Mouse (Mus musculus): Measurements from ENCODE around the gene Sorbs2. TPM values are rescaled to one million over a fixed set of nuclear protein-coding genes. Genes with fewer than 3 reads are reported as not detected.

Sorbs2 gene
- polyA plus RNA-seq, 1 experiment: 14.3 TPM

DNA sequence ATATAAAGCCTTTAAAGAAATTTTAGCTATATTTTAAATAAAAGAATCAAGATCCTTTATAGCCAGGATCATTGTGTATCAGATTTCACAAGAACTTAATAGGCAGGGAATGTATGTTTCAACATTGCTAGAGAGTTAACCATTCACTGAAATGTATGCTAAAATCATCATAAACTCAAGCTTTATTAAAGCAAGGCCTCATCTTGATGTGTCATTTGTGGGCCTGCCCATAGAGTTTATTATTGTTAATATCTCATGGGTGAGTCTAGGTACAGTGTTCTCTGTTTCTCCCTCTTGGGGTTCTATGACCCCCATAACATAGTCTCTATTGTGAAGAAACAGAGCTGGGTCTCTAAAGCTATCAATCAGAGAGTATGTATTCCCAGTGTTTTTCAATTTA lies 236.2 kb downstream of the Sorbs2 start:
- TF ChIP-seq MYOD1 (IDR thresholded peaks at IDR 0.05; ENCODE audit: control insufficient read depth in 1 of 3, insufficient read length in 2 of 3, low read depth in 2 of 3) (no peak), CEBPB (IDR thresholded peaks at IDR 0.05; ENCODE audit: insufficient read depth, poor library complexity, severe bottlenecking) (no peak), TCF3 (IDR thresholded peaks at IDR 0.05; ENCODE audit: insufficient read length, low read depth) (no peak), POLR2A (IDR thresholded peaks at IDR 0.05; ENCODE audit: insufficient read length, low read depth) (no peak), SRF (IDR thresholded peaks at IDR 0.05; ENCODE audit: control insufficient read depth, insufficient read length, low read depth) (no peak), USF1 (IDR thresholded peaks at IDR 0.05; ENCODE audit: low read depth) (no peak), MAX (IDR thresholded peaks at IDR 0.05; ENCODE audit: low read depth) (no peak), TCF12 (IDR thresholded peaks at IDR 0.05; ENCODE audit: insufficient read depth, poor library complexity, severe bottlenecking) (no peak), REST (IDR thresholded peaks at IDR 0.05; ENCODE audit: insufficient read depth, insufficient read length) (no peak), MYOG (IDR thresholded peaks at IDR 0.05; ENCODE audit: control insufficient read depth in 1 of 3, insufficient read depth in 1 of 3, insufficient read length in 2 of 3, low read depth in 2 of 3) (no peak), E2F4 (IDR thresholded peaks at IDR 0.05; ENCODE audit: insufficient read depth) (no peak), POLR2AphosphoS2 (IDR thresholded peaks at IDR 0.05; ENCODE audit: insufficient read length, low read depth) (no peak)
- H3K36me3 ChIP-seq (ENCODE audit: control insufficient read depth, insufficient read depth): peaks cover 5% of the 10 kb centered on the region

DNA sequence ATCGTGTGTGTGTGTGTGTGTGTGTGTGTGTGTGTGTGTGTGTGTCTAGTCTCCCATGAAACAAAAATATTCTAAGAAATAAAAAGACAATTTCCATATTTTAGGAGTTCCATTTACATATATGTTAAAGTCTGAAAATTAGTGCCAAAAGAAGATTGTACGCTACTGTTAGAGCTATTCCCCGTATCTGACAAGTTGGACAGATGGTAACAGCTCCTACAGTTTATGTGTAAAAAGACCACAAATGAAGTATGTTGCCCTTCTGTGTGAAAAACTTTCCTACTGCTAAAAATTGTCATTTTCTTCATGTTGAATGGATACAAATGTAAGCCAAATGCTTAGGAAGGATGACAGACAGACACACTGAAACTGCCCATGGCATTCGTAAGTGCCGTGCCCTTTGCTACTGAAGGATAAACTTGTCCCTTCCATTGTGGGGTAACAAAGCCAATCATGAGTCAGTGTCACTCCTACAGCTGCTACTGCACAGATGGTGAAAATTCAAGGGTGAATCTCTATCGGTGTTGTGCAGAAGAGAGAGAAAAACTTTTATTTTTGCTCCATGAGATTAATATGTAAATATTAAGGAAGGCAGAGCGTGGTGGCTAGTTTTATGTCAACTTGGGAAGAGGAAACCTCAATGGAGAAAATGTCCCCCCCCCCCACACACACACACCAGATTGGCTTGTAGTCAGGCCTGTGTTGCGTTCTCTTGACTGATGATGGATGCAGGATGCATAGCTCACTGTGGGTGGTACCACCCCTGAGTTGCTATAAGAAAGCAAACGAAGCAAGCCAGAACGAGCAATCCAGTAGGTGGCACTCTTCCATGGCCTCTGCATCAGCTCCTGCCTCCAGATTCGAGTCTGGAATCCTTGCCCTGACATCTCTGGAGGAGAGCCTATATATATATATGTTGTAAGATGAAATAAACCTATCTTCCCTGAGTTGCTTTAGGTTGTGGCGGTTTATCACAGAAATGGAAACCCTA lies 244.2 kb downstream of the Sorbs2 start:
- no peaks in the 10 kb centered on the region for H3K79me2 ChIP-seq (ENCODE audit: control insufficient read depth, insufficient read depth)
- H3K27me3 ChIP-seq (ENCODE audit: control insufficient read depth, insufficient read depth, insufficient read length): no peaks in the 10 kb centered on the region
- no peak overlapping the region for H3K4me3 ChIP-seq
- peaks cover 3% of the 10 kb centered on the region for H3K36me3 ChIP-seq (ENCODE audit: control insufficient read depth, insufficient read depth)
- no peak overlapping the region for H3ac ChIP-seq (ENCODE audit: control insufficient read depth, insufficient read length)
- TF ChIP-seq TCF12 (IDR thresholded peaks at IDR 0.05; ENCODE audit: insufficient read depth, poor library complexity, severe bottlenecking): no peak
- no peak overlapping the region for H3K4me2 ChIP-seq (ENCODE audit: low read depth)

More for the DNA sequence above, 236.2 kb downstream of the Sorbs2 start:
- no peaks in the 10 kb centered on the region for H3K27me3 ChIP-seq (ENCODE audit: control insufficient read depth, insufficient read depth, insufficient read length)
- H3ac ChIP-seq (ENCODE audit: control insufficient read depth, insufficient read length): no peak overlapping the region
- no peaks in the 10 kb centered on the region for H3K79me2 ChIP-seq (ENCODE audit: control insufficient read depth, insufficient read depth)
- H3K4me3 ChIP-seq: no peak overlapping the region
- no peak overlapping the region for H3K4me2 ChIP-seq (ENCODE audit: low read depth)

DNA sequence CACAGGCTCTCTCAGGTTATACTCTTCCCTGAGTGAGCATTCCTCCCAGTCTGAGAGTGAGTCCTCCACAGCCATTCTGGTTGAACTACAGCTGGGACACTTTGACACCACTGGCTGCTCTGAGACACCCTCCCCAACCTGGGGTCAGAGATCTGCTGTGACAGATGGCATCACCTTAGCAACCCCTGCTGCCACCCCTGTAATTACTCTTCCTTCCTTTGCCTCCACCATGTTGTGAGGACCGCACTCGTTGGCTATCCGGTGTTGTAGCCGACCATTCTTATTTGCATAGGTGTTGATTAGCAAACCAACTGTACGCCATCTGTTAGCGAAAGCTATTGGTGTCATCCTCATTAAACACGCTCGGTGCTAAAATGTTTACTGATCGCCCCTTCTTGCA lies 247.9 kb downstream of the Sorbs2 start:
- peaks cover 4% of the 10 kb centered on the region for H3K36me3 ChIP-seq (ENCODE audit: control insufficient read depth, insufficient read depth)
- H3K4me2 ChIP-seq (ENCODE audit: low read depth): no peak overlapping the region
- no peaks in the 10 kb centered on the region for H3K27me3 ChIP-seq (ENCODE audit: control insufficient read depth, insufficient read depth, insufficient read length)
- TF ChIP-seq E2F4 (IDR thresholded peaks at IDR 0.05; ENCODE audit: insufficient read depth) (no peak), POLR2AphosphoS2 (IDR thresholded peaks at IDR 0.05; ENCODE audit: insufficient read length, low read depth) (no peak), CEBPB (IDR thresholded peaks at IDR 0.05; ENCODE audit: insufficient read depth, poor library complexity, severe bottlenecking) (no peak), MYOD1 (IDR thresholded peaks at IDR 0.05; ENCODE audit: control insufficient read depth in 1 of 3, insufficient read length in 2 of 3, low read depth in 2 of 3) (no peak), REST (IDR thresholded peaks at IDR 0.05; ENCODE audit: insufficient read depth, insufficient read length) (no peak), MAX (IDR thresholded peaks at IDR 0.05; ENCODE audit: low read depth) (no peak), POLR2A (IDR thresholded peaks at IDR 0.05; ENCODE audit: insufficient read length, low read depth) (no peak), TCF12 (IDR thresholded peaks at IDR 0.05; ENCODE audit: insufficient read depth, poor library complexity, severe bottlenecking) (no peak)
- no peak overlapping the region for H3ac ChIP-seq (ENCODE audit: control insufficient read depth, insufficient read length)
- no peaks in the 10 kb centered on the region for H3K79me2 ChIP-seq (ENCODE audit: control insufficient read depth, insufficient read depth)
- no peak overlapping the region for H3K4me3 ChIP-seq

DNA sequence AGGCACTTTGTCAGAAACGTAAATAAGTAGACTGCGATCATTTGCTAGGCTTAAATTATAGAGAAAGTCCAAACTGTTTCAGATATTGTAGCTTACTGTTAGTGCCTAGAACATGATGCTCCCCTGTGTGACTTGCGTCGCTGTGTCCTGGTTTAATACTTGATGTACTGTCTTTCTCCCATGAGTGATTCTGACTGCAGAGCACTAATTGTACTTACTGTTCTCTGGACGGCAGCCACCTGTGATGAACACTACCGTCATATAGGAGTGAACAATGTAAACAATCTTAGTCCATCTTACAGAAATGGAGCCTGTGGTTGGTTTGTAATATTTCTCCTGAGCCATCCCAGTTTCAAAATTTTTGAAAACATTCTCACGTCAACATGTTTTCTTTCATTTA lies 248.4 kb downstream of the Sorbs2 start:
- Histone ChIP-seq H3K27me3 (ENCODE audit: control insufficient read depth, insufficient read depth, insufficient read length) (no peaks in the 10 kb centered on the region), H3K4me3 (no peak overlapping the region), H3K4me2 (ENCODE audit: low read depth) (no peak overlapping the region), H3K36me3 (ENCODE audit: control insufficient read depth, insufficient read depth) (peaks cover 4% of the 10 kb centered on the region), H3ac (ENCODE audit: control insufficient read depth, insufficient read length) (no peak overlapping the region), H3K79me2 (ENCODE audit: control insufficient read depth, insufficient read depth) (no peaks in the 10 kb centered on the region)
- TF ChIP-seq USF1 (IDR thresholded peaks at IDR 0.05; ENCODE audit: low read depth) (no peak), MAX (IDR thresholded peaks at IDR 0.05; ENCODE audit: low read depth) (no peak), TCF12 (IDR thresholded peaks at IDR 0.05; ENCODE audit: insufficient read depth, poor library complexity, severe bottlenecking) (no peak), SRF (IDR thresholded peaks at IDR 0.05; ENCODE audit: control insufficient read depth, insufficient read length, low read depth) (no peak)

DNA sequence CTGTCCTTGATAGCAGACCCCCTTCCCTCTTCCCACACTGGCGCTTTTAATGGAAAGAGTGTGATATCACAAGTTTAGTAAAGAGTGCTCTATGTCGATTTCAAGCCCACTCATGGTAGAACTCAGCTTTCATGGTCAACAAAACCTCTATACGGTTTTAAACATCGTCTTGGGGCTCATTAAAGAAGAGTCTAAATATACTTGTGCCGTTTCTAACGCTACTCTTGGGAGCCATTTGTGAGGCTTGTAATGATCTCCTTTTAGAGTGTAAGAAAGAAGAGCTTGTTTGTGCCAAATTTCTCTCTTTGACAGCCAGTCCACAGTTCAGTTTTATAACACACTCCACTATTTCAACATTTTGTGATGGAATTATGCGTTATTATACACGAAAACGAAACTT lies 253.0 kb downstream of the Sorbs2 start:
- H3K4me2 ChIP-seq (ENCODE audit: low read depth): no peak overlapping the region
- no peak overlapping the region for H3ac ChIP-seq (ENCODE audit: control insufficient read depth, insufficient read length)
- H3K4me3 ChIP-seq: no peak overlapping the region
- no peak for TF ChIP-seq POLR2AphosphoS2 (IDR thresholded peaks at IDR 0.05; ENCODE audit: insufficient read length, low read depth)
- no peak for TF ChIP-seq MYOG (IDR thresholded peaks at IDR 0.05; ENCODE audit: control insufficient read depth in 1 of 3, insufficient read depth in 1 of 3, insufficient read length in 2 of 3, low read depth in 2 of 3)
- TF ChIP-seq REST (IDR thresholded peaks at IDR 0.05; ENCODE audit: insufficient read depth, insufficient read length): no peak
- no peak for TF ChIP-seq TCF3 (IDR thresholded peaks at IDR 0.05; ENCODE audit: insufficient read length, low read depth)
- TF ChIP-seq TCF12 (IDR thresholded peaks at IDR 0.05; ENCODE audit: insufficient read depth, poor library complexity, severe bottlenecking): no peak
- TF ChIP-seq USF1 (IDR thresholded peaks at IDR 0.05; ENCODE audit: low read depth): no peak
- TF ChIP-seq POLR2A (IDR thresholded peaks at IDR 0.05; ENCODE audit: insufficient read length, low read depth): no peak
- no peaks in the 10 kb centered on the region for H3K27me3 ChIP-seq (ENCODE audit: control insufficient read depth, insufficient read depth, insufficient read length)
- H3K36me3 ChIP-seq (ENCODE audit: control insufficient read depth, insufficient read depth): peaks cover 4% of the 10 kb centered on the region
- H3K79me2 ChIP-seq (ENCODE audit: control insufficient read depth, insufficient read depth): no peaks in the 10 kb centered on the region
